Mouse (Mus musculus): ENCODE measurements around the gene Vmn1r80. TPM values are rescaled to one million over a fixed set of nuclear protein-coding genes. Genes with fewer than 3 reads are reported as not detected.
"Not testable (repeated sequence)": the region's sequence is repeated elsewhere in the genome, so short reads cannot be mapped to it uniquely, and the experiment has no call there.

Gene Vmn1r80
- polyA plus RNA-seq (2015; fragmentation: Nextera tagmentation; extraction: Ambion mirVana), result 0.02 TPM in 1 of 2 replicates, not detected in the other

DNA sequence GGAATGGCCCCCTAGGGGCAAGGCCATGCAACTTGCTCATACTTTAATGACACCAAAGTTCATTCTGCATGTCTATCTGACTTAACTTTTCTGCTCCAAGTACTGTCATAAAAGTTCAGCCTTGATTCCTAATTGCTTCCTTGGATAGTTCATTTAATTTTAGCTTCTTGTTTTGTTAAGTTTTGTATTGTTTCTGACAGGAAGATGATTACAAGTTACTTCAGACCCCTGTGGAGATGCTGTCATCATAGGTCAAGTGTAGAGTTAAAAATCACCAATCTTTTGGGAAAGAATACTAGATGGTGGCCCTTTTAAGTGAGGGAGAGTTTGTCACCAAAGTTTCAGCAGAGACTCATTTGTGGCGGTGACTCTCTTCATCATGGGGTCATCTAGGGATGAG, at the start of gene Vmn1r80:
Vmn1r80 (plus strand) TSS at position 301 of the 400 bp plus-strand sequence.
- no peak within 1 kb of the TSS for H3K4me2 ChIP-seq (replicated peaks; ENCODE audit: low read depth)
- H3K27ac ChIP-seq (replicated peaks), result no peak within 1 kb of the TSS
- ATAC-seq (ENCODE audit: low FRiP score, low TSS enrichment) (no peak), DNase-seq (ENCODE audit: low spot score) (no peak)
- H3K27me3 ChIP-seq (ENCODE audit: control insufficient read depth, insufficient read depth, low read length), result no peaks in the 10 kb centered on the region
- no peak within 1 kb of the TSS for H3K4me3 ChIP-seq (ENCODE audit: low read depth, low read length)
- no peak within 1 kb of the TSS for H3K9ac ChIP-seq (ENCODE audit: low read length)
- WGBS, result 69% methylated on average over 1 of the region's 1 CpGs
- TF ChIP-seq CTCF (IDR thresholded peaks at IDR 0.05; ENCODE audit: low read depth), result no peak
- no peak for TF ChIP-seq EP300 (optimal IDR thresholded peaks at IDR 0.05)
- no peaks in the 10 kb centered on the region for H3K36me3 ChIP-seq (ENCODE audit: control insufficient read depth, insufficient read depth, low read length)
- no peaks in the 10 kb centered on the region for H3K4me1 ChIP-seq (replicated peaks; ENCODE audit: control insufficient read depth, insufficient read depth)
- H3K9me3 ChIP-seq (ENCODE audit: control insufficient read depth, low read length), result no peaks in the 10 kb centered on the region

DNA sequence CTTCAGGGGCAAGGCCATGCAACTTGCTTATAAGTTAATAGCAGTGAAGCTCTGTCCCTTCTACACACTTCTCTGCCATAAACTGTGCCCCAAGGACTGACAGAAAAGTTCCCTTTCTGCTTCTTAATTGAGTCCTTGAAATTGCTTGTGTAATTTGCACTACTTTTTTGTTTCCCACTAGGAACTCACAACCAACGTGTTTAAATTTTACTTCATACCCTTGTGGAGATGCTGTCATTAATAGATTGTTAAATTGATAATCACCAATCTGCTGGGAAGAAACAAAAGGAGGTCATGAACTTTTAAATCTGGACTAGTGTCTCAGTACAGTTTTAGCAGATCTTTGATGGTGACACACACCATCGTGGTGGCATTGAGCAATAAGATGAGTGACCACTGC, 39.1 kb upstream of the Vmn1r80 start, which contains the start of gene Vmn1r78:
Vmn1r78 (plus strand) TSS at position 301 of the 400 bp plus-strand sequence.
- H3K4me2 ChIP-seq (replicated peaks; ENCODE audit: low read depth), result no peak within 1 kb of the TSS
- TF ChIP-seq CTCF (IDR thresholded peaks at IDR 0.05; ENCODE audit: low read depth) (no peak), EP300 (optimal IDR thresholded peaks at IDR 0.05) (no peak)
- H3K9ac ChIP-seq (ENCODE audit: low read length), result no peak within 1 kb of the TSS
- DNase-seq (ENCODE audit: low spot score) (no peak), ATAC-seq (ENCODE audit: low FRiP score, low TSS enrichment) (no peak)
- H3K27ac ChIP-seq (replicated peaks), result no peak within 1 kb of the TSS
- no peaks in the 10 kb centered on the region for H3K27me3 ChIP-seq (ENCODE audit: control insufficient read depth, insufficient read depth, low read length)
- WGBS, result 48% methylated on average over 2 of the region's 2 CpGs
- H3K4me3 ChIP-seq (ENCODE audit: low read depth, low read length), result no peak within 1 kb of the TSS
- no peaks in the 10 kb centered on the region for H3K36me3 ChIP-seq (ENCODE audit: control insufficient read depth, insufficient read depth, low read length)
- H3K9me3 ChIP-seq (ENCODE audit: control insufficient read depth, low read length), result no peaks in the 10 kb centered on the region
- no peaks in the 10 kb centered on the region for H3K4me1 ChIP-seq (replicated peaks; ENCODE audit: control insufficient read depth, insufficient read depth)

DNA sequence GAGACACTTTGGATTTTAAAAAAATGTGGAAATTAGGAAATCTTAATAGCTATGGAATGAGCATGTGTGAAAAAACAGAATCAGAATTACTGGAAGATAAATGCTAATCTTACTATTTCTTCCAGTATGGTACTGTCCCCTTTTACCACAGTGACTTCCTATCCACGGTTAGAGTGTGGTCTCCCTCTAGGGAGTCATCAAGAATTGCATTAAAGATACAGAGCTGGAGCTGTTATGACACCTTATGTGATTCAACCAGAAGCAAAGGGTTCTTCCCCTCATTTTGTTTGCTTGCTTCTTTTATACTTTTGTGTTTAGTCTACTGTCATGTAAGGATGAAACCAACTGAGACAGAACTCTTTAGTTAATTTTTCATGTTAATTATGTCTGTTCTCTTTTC, 32.6 kb upstream of the Vmn1r80 start:
- H3K27me3 ChIP-seq (ENCODE audit: control insufficient read depth, insufficient read depth, low read length); H3K4me1 ChIP-seq (replicated peaks; ENCODE audit: control insufficient read depth, insufficient read depth); H3K4me3 ChIP-seq (ENCODE audit: low read depth, low read length); H3K9me3 ChIP-seq (ENCODE audit: control insufficient read depth, low read length); H3K27ac ChIP-seq (replicated peaks); H3K9ac ChIP-seq (ENCODE audit: low read length); ATAC-seq (ENCODE audit: low FRiP score, low TSS enrichment); H3K36me3 ChIP-seq (ENCODE audit: control insufficient read depth, insufficient read depth, low read length); DNase-seq (ENCODE audit: low spot score); H3K4me2 ChIP-seq (replicated peaks; ENCODE audit: low read depth): not testable (repeated sequence)
- 67% methylated on average over 1 of the region's 1 CpGs for WGBS

GRCm38 (mm10) chr7:12170979-12171378, 18.1 kb upstream of the Vmn1r80 start, which contains the start of gene Vmn1r79:
Gene Vmn1r79, plus strand, starts transcription at chr7:12171279.
- not testable (repeated sequence) for H3K4me3 ChIP-seq (ENCODE audit: low read depth, low read length); DNase-seq (ENCODE audit: low spot score); ATAC-seq (ENCODE audit: low FRiP score, low TSS enrichment); H3K9ac ChIP-seq (ENCODE audit: low read length); H3K4me1 ChIP-seq (replicated peaks; ENCODE audit: control insufficient read depth, insufficient read depth); H3K27ac ChIP-seq (replicated peaks); H3K9me3 ChIP-seq (ENCODE audit: control insufficient read depth, low read length); H3K36me3 ChIP-seq (ENCODE audit: control insufficient read depth, insufficient read depth, low read length); H3K4me2 ChIP-seq (replicated peaks; ENCODE audit: low read depth); H3K27me3 ChIP-seq (ENCODE audit: control insufficient read depth, insufficient read depth, low read length)

DNA sequence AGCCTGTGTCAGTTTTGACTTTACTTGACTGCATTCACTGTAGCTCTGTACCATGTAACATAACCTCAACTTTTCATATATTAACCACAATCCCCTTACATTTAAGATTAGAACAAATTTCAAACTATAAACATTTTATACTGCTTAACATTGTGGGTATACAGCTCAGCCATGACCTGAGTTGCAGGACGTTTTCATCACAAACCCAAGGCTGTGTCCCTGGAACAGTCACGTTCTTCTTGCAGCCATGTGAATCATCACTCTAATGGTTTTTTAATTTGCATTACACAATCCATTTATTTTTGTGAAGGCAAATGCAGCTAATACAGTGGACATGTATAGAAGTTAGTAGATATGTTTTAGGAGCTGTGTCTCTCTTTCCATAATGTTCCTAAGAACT, 16.2 kb upstream of the Vmn1r80 start:
- H3K36me3 ChIP-seq (ENCODE audit: control insufficient read depth, insufficient read depth, low read length); H3K9ac ChIP-seq (ENCODE audit: low read length); H3K9me3 ChIP-seq (ENCODE audit: control insufficient read depth, low read length); ATAC-seq (ENCODE audit: low FRiP score, low TSS enrichment); H3K4me2 ChIP-seq (replicated peaks; ENCODE audit: low read depth); H3K27me3 ChIP-seq (ENCODE audit: control insufficient read depth, insufficient read depth, low read length); DNase-seq (ENCODE audit: low spot score); H3K4me1 ChIP-seq (replicated peaks; ENCODE audit: control insufficient read depth, insufficient read depth); H3K4me3 ChIP-seq (ENCODE audit: low read depth, low read length); H3K27ac ChIP-seq (replicated peaks): not testable (repeated sequence)
- WGBS, result 56% methylated on average over 2 of the region's 2 CpGs

DNA sequence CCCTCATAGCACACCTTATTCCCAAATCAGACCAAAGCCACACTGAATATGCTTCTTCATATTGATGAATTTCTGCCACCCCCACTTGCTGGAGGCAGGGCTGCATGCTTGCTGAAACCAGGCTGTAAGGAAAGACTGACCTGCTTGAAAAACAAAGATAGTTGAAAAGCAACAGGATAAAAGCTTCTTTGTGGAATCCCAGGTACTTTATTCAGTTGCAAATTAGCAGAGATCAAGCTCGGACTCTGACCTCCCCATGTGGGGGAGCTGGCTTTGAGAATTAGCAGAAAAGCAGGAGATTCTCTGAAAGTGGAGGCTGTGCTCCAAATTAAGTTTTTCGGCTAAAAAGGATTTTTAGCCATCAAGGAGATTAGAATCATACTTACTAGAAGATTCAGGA, 15.1 kb downstream of the Vmn1r80 start:
- no peak overlapping the region for H3K4me3 ChIP-seq (ENCODE audit: low read depth, low read length)
- ATAC-seq (ENCODE audit: low FRiP score, low TSS enrichment), result no peak
- H3K4me2 ChIP-seq (replicated peaks; ENCODE audit: low read depth), result no peak overlapping the region
- 64% methylated on average over 2 of the region's 2 CpGs for WGBS
- no peaks in the 10 kb centered on the region for H3K4me1 ChIP-seq (replicated peaks; ENCODE audit: control insufficient read depth, insufficient read depth)
- no peak overlapping the region for H3K27ac ChIP-seq (replicated peaks)
- no peaks in the 10 kb centered on the region for H3K36me3 ChIP-seq (ENCODE audit: control insufficient read depth, insufficient read depth, low read length)
- H3K27me3 ChIP-seq (ENCODE audit: control insufficient read depth, insufficient read depth, low read length), result no peaks in the 10 kb centered on the region
- no peak for DNase-seq (ENCODE audit: low spot score)
- no peak overlapping the region for H3K9ac ChIP-seq (ENCODE audit: low read length)
- TF ChIP-seq EP300 (optimal IDR thresholded peaks at IDR 0.05) (no peak), CTCF (IDR thresholded peaks at IDR 0.05; ENCODE audit: low read depth) (no peak)
- H3K9me3 ChIP-seq (ENCODE audit: control insufficient read depth, low read length), result no peaks in the 10 kb centered on the region

Other genes with a start within 250 kb of the Vmn1r80 start
- 0.01 TPM in 1 of 2 replicates, not detected in the other for gene Vmn1r77, start 152.5 kb upstream of the Vmn1r80 start, polyA plus RNA-seq (2015; fragmentation: Nextera tagmentation; extraction: Ambion mirVana)
- gene Vmn1r78, start 39.0 kb upstream of the Vmn1r80 start, polyA plus RNA-seq (2015; fragmentation: Nextera tagmentation; extraction: Ambion mirVana), result 0.02 TPM in 1 of 2 replicates, not detected in the other
- 0.04 TPM in 1 of 2 replicates, not detected in the other for gene Vmn1r79, start 18.0 kb upstream of the Vmn1r80 start, polyA plus RNA-seq (2015; fragmentation: Nextera tagmentation; extraction: Ambion mirVana)
- 0.01 TPM in 1 of 2 replicates, not detected in the other for gene Vmn1r81, start 79.0 kb downstream of the Vmn1r80 start, polyA plus RNA-seq (2015; fragmentation: Nextera tagmentation; extraction: Ambion mirVana)
- gene Vmn1r82, start 111.1 kb downstream of the Vmn1r80 start, polyA plus RNA-seq (2015; fragmentation: Nextera tagmentation; extraction: Ambion mirVana), result not detected in 2 replicates
- 0.04 TPM in 1 of 2 replicates, not detected in the other for gene Vmn1r83, start 140.2 kb downstream of the Vmn1r80 start, polyA plus RNA-seq (2015; fragmentation: Nextera tagmentation; extraction: Ambion mirVana)
- not detected in 2 replicates for gene Vmn1r84, start 180.0 kb downstream of the Vmn1r80 start, polyA plus RNA-seq (2015; fragmentation: Nextera tagmentation; extraction: Ambion mirVana)
- gene Zfp551, start 233.5 kb downstream of the Vmn1r80 start, polyA plus RNA-seq (2015; fragmentation: Nextera tagmentation; extraction: Ambion mirVana), result 1.8 TPM in 2 replicates